Mouse (Mus musculus) layer of hippocampus, postnatal 14 days (tissue): ENCODE results near the gene Ankar. TPM values are rescaled to one million over a fixed set of nuclear protein-coding genes. Genes with fewer than 3 reads are reported as not detected.

Source experiments
- DNase-seq, 2 experiments: peaks; one replicate each; pipeline ENCODE4 v3.0.0; 2021 to 2022; ENCODE audit warnings: low spot score in 2 of 2, mixed read lengths in 1 of 2
- total RNA-seq, 2 experiments: library from RNA; stranded (reverse); gene quantifications; 2 replicates each; pipeline ENCODE4 v1.2.3; 2021

Gene Ankar
- total RNA-seq, 2 experiments from 2014 or later, result not detected

GRCm38 (mm10) chr1:72593340-72593951 is 106.9 kb downstream of the Ankar start:
- DNase-seq, result peak; percentile 40 to 60

Other genes starting within 250 kb of the Ankar start
- 10 to 100 TPM; 28.2 to 29.7 TPM for gene March4, start 163.6 kb downstream of the Ankar start, total RNA-seq
- 10 to 100 TPM; 47.4 to 50.8 TPM for gene Smarcal1, start 117.3 kb downstream of the Ankar start, total RNA-seq
- gene Rpl37a, start 10.7 kb upstream of the Ankar start, total RNA-seq, result 100 to 1,000 TPM; 497 to 531 TPM
- 100 to 1,000 TPM in 1 of 2 experiments, 10 to 100 TPM in 1; 56.4 to 116 TPM for gene Igfbp2, start 123.9 kb upstream of the Ankar start, total RNA-seq
- 10 to 100 TPM; 61.5 to 66.8 TPM for gene Igfbp5, start 174.3 kb upstream of the Ankar start, total RNA-seq